Mouse (Mus musculus) ES-E14 (cell line): ENCODE data around the gene H6pd.

Experiments
- CHD2 ChIP-seq: IDR thresholded peaks from 2 replicates; pipeline ENCODE4 v1.6.1; 2014; ENCODE audit warnings: mild to moderate bottlenecking, low read depth, low read length, inconsistent platforms
- HCFC1 ChIP-seq: IDR thresholded peaks from 2 replicates; pipeline ENCODE4 v1.6.1; 2012; ENCODE audit warnings: low read length, inconsistent platforms, borderline replicate concordance; ENCODE audit not compliant: insufficient read depth
- MAFK ChIP-seq: IDR thresholded peaks from 2 replicates; pipeline ENCODE4 v1.6.1; 2014; ENCODE audit warnings: mild to moderate bottlenecking, low read depth, low read length, inconsistent platforms; ENCODE audit not compliant: insufficient read depth
- ZC3H11A ChIP-seq: IDR thresholded peaks from 2 replicates; pipeline ENCODE4 v1.6.1; 2012; ENCODE audit warnings: low read depth, mild to moderate bottlenecking, inconsistent platforms, low read length, borderline replicate concordance
- ZNF384 ChIP-seq: IDR thresholded peaks from 2 replicates; pipeline ENCODE4 v1.6.1; 2012; ENCODE audit warnings: low read depth, low read length, inconsistent platforms

DNA sequence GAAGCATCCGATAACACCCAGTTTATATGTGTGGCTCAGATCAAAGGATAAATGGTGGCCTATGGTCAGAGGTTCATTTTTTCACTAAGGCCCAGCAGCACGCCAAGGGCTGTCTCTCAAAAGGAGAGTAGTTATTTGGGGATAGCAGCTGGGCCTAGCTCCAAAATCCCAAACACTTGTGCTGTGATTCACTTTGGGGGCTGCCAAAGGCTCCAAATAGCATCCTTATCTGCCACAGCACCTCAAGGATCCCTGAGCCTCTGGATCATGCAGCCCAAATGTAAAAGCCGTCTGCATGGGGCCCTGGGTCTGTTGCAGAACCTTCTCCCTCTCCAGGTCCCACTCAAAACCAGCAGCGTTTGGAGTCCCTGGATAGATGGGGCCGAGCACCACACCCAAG lies 60.7 kb downstream of the H6pd start:
- TF ChIP-seq HCFC1 = no peak
- TF ChIP-seq MAFK = no peak
- no peak for TF ChIP-seq ZNF384
- TF ChIP-seq CHD2 = no peak
- TF ChIP-seq ZC3H11A = no peak
